ENCODE assay signal across 8 mouse cellular contexts in genomic region chr3:34081929-34082328, GRCm38 (mm10). TPM values are rescaled to one million over a fixed set of nuclear protein-coding genes. Genes with fewer than 3 reads are reported as not detected.
DNase-seq lines count a peak whose midpoint lies in the region; ATAC-seq lines count a peak whose summit lies in the region.

No protein-coding gene starts in this region.

- H3K4me2 ChIP-seq in kidney, embryonic 15.5 days, result peak overlapping the region; percentile 72
- H3K4me2 ChIP-seq in embryonic facial prominence, embryonic 12.5 days (replicated peaks), result peak overlapping the region; percentile 58
- peak overlapping the region; percentile 71 for H3K4me2 ChIP-seq in hindbrain, embryonic 16.5 days (ENCODE audit: low read length)
- H3K4me2 ChIP-seq in midbrain, embryonic 13.5 days (replicated peaks), result peak overlapping the region; percentile 68

- H3K4me1 ChIP-seq in kidney, embryonic 15.5 days, result peaks cover 16% of the 10 kb centered on the region
- H3K4me1 ChIP-seq in embryonic facial prominence, embryonic 12.5 days, result peaks cover 13% of the 10 kb centered on the region
- H3K4me1 ChIP-seq in hindbrain, embryonic 16.5 days (ENCODE audit: control insufficient read depth, insufficient read depth, low read depth, low read length), result peaks cover 15% of the 10 kb centered on the region
- H3K4me1 ChIP-seq in midbrain, embryonic 13.5 days (replicated peaks), result peaks cover 18% of the 10 kb centered on the region

- peak overlapping the region; percentile 81; the same call in 1 of the 2 replicates for H3K4me3 ChIP-seq in kidney, embryonic 15.5 days (replicated peaks)
- H3K4me3 ChIP-seq in embryonic facial prominence, embryonic 12.5 days, result peak overlapping the region; percentile 74
- H3K4me3 ChIP-seq in hindbrain, embryonic 16.5 days (ENCODE audit: low read length), result peak overlapping the region; percentile 79
- H3K4me3 ChIP-seq in midbrain, embryonic 13.5 days (replicated peaks), result peak overlapping the region; percentile 79

- no peak overlapping the region for H3K27ac ChIP-seq in kidney, embryonic 15.5 days
- H3K27ac ChIP-seq in embryonic facial prominence, embryonic 12.5 days, result no peak overlapping the region
- peak overlapping the region; percentile 79; the same call in 1 of the 2 replicates for H3K27ac ChIP-seq in hindbrain, embryonic 16.5 days (ENCODE audit: low read depth, low read length)
- peak overlapping the region; percentile 79; the same call in 1 of the 2 replicates for H3K27ac ChIP-seq in midbrain, embryonic 13.5 days

- no peak for DNase-seq in kidney, adult 9 months
- no peak for DNase-seq in frontal cortex, adult 2 months (ENCODE audit: extremely low spot score in 1 of 2, low spot score in 1 of 2)
- DNase-seq in embryo, embryonic 10 days (ENCODE audit: low spot score), result no peak

- H3K9me3 ChIP-seq in kidney, embryonic 15.5 days (replicated peaks), result no peaks in the 10 kb centered on the region
- no peaks in the 10 kb centered on the region for H3K9me3 ChIP-seq in embryonic facial prominence, embryonic 12.5 days
- no peaks in the 10 kb centered on the region for H3K9me3 ChIP-seq in hindbrain, embryonic 16.5 days (ENCODE audit: control insufficient read depth, low read length)
- no peaks in the 10 kb centered on the region for H3K9me3 ChIP-seq in midbrain, embryonic 13.5 days

- no peak for ATAC-seq in kidney, embryonic 15.5 days (replicated peaks; ENCODE audit: low FRiP score)
- ATAC-seq in embryonic facial prominence, embryonic 12.5 days (ENCODE audit: insufficient number of reproducible peaks, insufficient read depth, low FRiP score, low TSS enrichment), result no peak
- no peak for ATAC-seq in hindbrain, embryonic 16.5 days
- no peak for ATAC-seq in midbrain, embryonic 13.5 days
- ATAC-seq in inflammation-experienced regulatory T-cells, adult 6 months, result no peak

- 87% methylated on average over 3 of the region's 3 CpGs for WGBS in kidney, embryonic 15.5 days
- WGBS in embryonic facial prominence, embryonic 12.5 days, result 83% methylated on average over 3 of the region's 3 CpGs
- 85% methylated on average over 3 of the region's 3 CpGs for WGBS in hindbrain, embryonic 16.5 days
- WGBS in midbrain, embryonic 13.5 days, result 84% methylated on average over 3 of the region's 3 CpGs

- H3K27me3 ChIP-seq in kidney, embryonic 15.5 days, result no peaks in the 10 kb centered on the region
- no peaks in the 10 kb centered on the region for H3K27me3 ChIP-seq in embryonic facial prominence, embryonic 12.5 days
- no peaks in the 10 kb centered on the region for H3K27me3 ChIP-seq in hindbrain, embryonic 16.5 days (replicated peaks; ENCODE audit: control insufficient read depth, insufficient read depth, low read length)
- H3K27me3 ChIP-seq in midbrain, embryonic 13.5 days, result no peaks in the 10 kb centered on the region

- 0 out of 2 replicates have a peak overlapping the region, but pooled peaks have one; percentile 4 for H3K9ac ChIP-seq in kidney, embryonic 15.5 days
- H3K9ac ChIP-seq in embryonic facial prominence, embryonic 12.5 days, result no peak overlapping the region
- H3K9ac ChIP-seq in hindbrain, embryonic 16.5 days (ENCODE audit: low read depth, low read length), result peak overlapping the region; percentile 93; the same call in 1 of the 2 replicates
- peak overlapping the region; percentile 86 for H3K9ac ChIP-seq in midbrain, embryonic 13.5 days (replicated peaks)

- H3K36me3 ChIP-seq in kidney, embryonic 15.5 days, result peaks cover 17% of the 10 kb centered on the region
- H3K36me3 ChIP-seq in embryonic facial prominence, embryonic 12.5 days, result no peaks in the 10 kb centered on the region
- H3K36me3 ChIP-seq in hindbrain, embryonic 16.5 days (ENCODE audit: control insufficient read depth, insufficient read depth, low read length), result 0 out of 2 replicates have a peak, but pooled peaks cover 3% of the 10 kb centered on the region
- H3K36me3 ChIP-seq in midbrain, embryonic 13.5 days, result peaks cover 8% of the 10 kb centered on the region; the same call in 1 of the 2 replicates

RNA-seq across cellular contexts. Expression of gene Dnajc19, which starts 0.8 kb away (rescaled TPM):
- polyA plus RNA-seq in kidney, embryonic 15.5 days (2015; fragmentation: Nextera tagmentation; extraction: Ambion mirVana), result 151 and 167 TPM in 2 replicates
- polyA plus RNA-seq in embryonic facial prominence, embryonic 12.5 days (2016; fragmentation: Nextera tagmentation; extraction: Ambion mirVana), result 138 and 144 TPM in 2 replicates
- polyA plus RNA-seq in hindbrain, embryonic 16.5 days (2015; fragmentation: Nextera tagmentation; extraction: Ambion mirVana), result 111 and 127 TPM in 2 replicates
- 132 and 146 TPM in 2 replicates for polyA plus RNA-seq in midbrain, embryonic 13.5 days (2015; fragmentation: Nextera tagmentation; extraction: Ambion mirVana)
- 71.1 and 74.5 TPM in 2 replicates for polyA plus RNA-seq in frontal cortex, adult 2 months (2012; rRNA removed)
- 100 to 1,000 TPM; 126 to 168 (median 147) TPM for polyA plus RNA-seq in inflammation-experienced regulatory T-cells, adult 6 months (2017; shearing (Covaris generic))

Comparison
In these comparisons a context has a peak if more than half of its experiments do, and no peak if none do; other contexts are left out.
1. H3K27ac ChIP-seq: peak in hindbrain, embryonic 16.5 days (single experiment) and midbrain, embryonic 13.5 days (single experiment); none in kidney, embryonic 15.5 days (single experiment) and embryonic facial prominence, embryonic 12.5 days (single experiment).
2. Peak in every context shown above with its lines, with median percentiles within 50 percentile points of each other: H3K4me2 ChIP-seq and H3K4me3 ChIP-seq.